Mouse (Mus musculus) embryonic fibroblast, embryonic 13.5 days (primary cell): ENCODE data around the gene Trpc7. TPM values are rescaled to one million over a fixed set of nuclear protein-coding genes. Genes with fewer than 3 reads are reported as not detected.

Experiments
- H3K27ac ChIP-seq: 2 replicates; pipeline ENCODE4 v1.5.1; 2012; ENCODE audit warnings: low read length, control low read depth, inconsistent platforms; ENCODE audit not compliant: insufficient read depth
- H3K4me1 ChIP-seq: 2 replicates; pipeline ENCODE4 v1.6.1; 2011; ENCODE audit warnings: low read length; ENCODE audit not compliant: control insufficient read depth, insufficient read depth
- H3K4me3 ChIP-seq: 2 replicates; pipeline ENCODE4 v1.5.1; 2011; ENCODE audit warnings: mild to moderate bottlenecking, control low read depth, low read length; ENCODE audit not compliant: insufficient read depth
- CTCF ChIP-seq: IDR thresholded peaks from 2 replicates; pipeline ENCODE4 v1.5.1; 2011; ENCODE audit warnings: mild to moderate bottlenecking, control low read depth, low read length, moderate library complexity, borderline replicate concordance; ENCODE audit not compliant: insufficient read depth
- POLR2A ChIP-seq: IDR thresholded peaks from 2 replicates; pipeline ENCODE4 v1.6.1; 2011; ENCODE audit warnings: low read depth, mild to moderate bottlenecking, control low read depth, low read length, moderate library complexity
- polyA plus RNA-seq: library from polyadenylated mRNA; stranded (reverse); fragments of >200 nt; gene quantifications from 2 replicates; pipeline ENCODE4 v1.2.4, GENCODE M21; 2011; ENCODE audit warnings: low read depth; ENCODE audit not compliant: missing spikeins, insufficient read length

Trpc7 gene
- polyA plus RNA-seq, 1 experiment = not detected

DNA sequence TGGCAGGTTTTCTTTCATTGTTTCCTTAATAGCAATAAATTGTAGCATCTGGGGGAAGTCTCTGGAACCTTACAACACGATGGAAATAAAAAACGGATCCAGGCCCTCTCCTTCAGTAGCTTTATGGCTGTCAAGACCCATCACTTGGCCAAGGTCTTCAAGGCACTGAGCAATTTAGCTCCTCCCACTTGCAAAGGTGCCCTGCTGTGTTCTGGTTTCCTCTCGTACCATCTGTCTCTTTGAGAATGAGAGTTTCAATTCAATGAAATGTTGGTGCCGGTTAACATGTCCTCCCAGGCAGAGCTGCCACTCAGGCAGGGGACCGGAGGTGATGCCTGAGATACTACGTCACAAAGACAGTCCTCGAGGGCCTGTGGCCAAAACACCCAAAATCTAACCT is 100.3 kb downstream of the Trpc7 start:
- Histone ChIP-seq H3K27ac (no peak overlapping the region), H3K4me1 (no peaks in the 10 kb centered on the region), H3K4me3 (no peak overlapping the region)
- no peak for TF ChIP-seq CTCF
- no peak for TF ChIP-seq POLR2A

DNA sequence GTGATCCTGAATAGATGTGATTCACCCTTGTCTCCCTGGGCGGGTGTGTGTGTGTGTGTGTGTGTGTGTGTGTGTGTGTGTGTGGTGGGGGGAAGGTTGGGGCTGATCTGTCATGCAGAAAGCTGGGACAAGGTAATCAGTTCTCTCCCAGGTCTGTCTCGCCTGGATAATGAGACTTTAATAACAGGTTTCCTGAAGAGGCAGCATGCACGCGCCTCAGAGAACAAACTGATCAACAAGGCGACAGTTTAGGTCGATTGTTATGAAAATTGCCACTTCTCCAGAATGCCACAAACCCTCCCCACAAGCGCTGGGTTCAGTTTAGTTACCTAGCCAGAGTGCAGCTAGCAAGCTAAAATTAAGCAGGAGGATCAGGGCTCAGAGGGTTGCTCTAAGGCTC is 101.4 kb downstream of the Trpc7 start:
- H3K4me3 ChIP-seq = no peak overlapping the region
- TF ChIP-seq POLR2A (no peak), CTCF (no peak)
- no peak overlapping the region for H3K27ac ChIP-seq
- no peaks in the 10 kb centered on the region for H3K4me1 ChIP-seq

DNA sequence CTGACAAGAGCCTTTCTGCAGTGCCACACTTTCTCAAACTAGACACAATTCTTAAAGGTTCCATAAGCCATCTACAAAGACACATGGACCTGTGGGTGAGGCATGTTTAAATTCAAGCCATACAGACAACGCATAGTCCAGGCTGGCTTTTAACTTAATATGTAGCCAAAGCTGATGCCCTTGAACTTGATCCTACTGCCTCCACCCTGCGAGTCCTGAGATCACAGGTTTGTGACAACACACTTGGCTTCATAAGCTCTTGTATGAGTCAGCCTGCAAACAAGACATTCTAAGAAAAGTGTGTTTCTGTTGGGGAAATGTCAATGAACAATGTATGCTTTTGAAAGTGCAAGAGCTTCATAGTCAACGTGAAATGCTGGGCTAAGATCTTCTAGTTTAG is 102.9 kb downstream of the Trpc7 start:
- Histone ChIP-seq H3K27ac (no peak overlapping the region), H3K4me3 (no peak overlapping the region), H3K4me1 (no peaks in the 10 kb centered on the region)
- TF ChIP-seq CTCF = no peak
- no peak for TF ChIP-seq POLR2A

DNA sequence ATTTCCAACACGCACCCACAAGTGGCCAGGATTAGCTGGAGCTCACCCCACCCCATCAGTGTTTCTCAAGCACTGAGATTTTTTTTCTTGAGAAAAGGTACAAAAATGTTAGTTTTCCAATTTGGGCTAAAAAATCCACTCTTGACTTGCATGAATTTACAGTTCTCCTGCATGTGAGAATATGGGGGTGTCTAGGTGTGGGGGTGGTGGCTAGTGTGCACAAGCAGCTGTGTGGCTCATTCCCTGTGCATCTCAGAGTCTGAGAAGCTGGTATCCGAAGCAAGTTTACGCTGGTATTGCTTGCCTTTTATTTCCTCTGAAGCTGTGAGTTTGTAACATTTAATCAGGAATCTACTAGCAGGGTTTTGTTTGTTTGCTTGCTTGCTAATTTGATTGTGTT is 105.1 kb downstream of the Trpc7 start:
- H3K27ac ChIP-seq = no peak overlapping the region
- H3K4me1 ChIP-seq = no peaks in the 10 kb centered on the region
- H3K4me3 ChIP-seq = no peak overlapping the region
- no peak for TF ChIP-seq POLR2A
- TF ChIP-seq CTCF = no peak

DNA sequence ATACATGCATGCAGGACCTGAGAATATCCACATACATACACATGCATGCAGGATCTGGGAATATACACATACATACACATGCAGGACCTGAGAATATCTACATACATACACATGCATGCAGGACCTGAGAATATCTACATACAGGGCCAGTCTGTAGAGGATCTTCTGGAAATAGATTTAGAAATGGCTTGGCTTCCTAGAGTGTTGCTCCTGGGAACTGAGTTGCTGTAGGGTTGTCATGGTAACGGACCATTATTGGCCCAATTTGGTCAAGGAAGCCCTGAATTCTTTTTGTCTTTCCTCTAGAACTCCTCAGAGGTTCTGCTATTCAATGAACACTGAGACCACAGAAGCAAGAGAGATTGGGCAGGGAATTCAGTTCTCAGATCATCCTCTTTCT is 113.2 kb downstream of the Trpc7 start:
- TF ChIP-seq CTCF = no peak
- H3K4me1 ChIP-seq = no peaks in the 10 kb centered on the region
- H3K4me3 ChIP-seq = no peak overlapping the region
- H3K27ac ChIP-seq = no peak overlapping the region

DNA sequence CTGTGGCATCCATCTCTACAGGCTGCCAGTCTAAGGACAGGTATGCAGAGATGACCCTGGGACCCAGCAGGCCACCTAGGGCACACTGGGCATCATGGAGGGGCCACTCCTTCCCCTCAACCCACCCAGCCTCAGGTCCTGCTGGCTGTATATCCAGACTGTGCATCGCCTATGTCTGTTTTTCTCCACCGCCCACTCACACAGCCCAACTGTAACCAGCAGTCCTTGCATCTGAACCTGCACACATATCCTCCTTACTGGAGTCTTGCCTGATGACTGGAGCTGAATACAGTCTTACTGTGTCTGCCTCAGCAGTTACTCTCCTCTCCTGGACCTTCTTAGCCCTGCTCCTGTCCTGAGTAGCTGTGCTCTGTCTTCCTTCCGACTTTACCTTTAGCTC is 114.1 kb downstream of the Trpc7 start:
- Histone ChIP-seq H3K4me1 (no peaks in the 10 kb centered on the region), H3K27ac (no peak overlapping the region)
- TF ChIP-seq CTCF (no peak), POLR2A (no peak)

DNA sequence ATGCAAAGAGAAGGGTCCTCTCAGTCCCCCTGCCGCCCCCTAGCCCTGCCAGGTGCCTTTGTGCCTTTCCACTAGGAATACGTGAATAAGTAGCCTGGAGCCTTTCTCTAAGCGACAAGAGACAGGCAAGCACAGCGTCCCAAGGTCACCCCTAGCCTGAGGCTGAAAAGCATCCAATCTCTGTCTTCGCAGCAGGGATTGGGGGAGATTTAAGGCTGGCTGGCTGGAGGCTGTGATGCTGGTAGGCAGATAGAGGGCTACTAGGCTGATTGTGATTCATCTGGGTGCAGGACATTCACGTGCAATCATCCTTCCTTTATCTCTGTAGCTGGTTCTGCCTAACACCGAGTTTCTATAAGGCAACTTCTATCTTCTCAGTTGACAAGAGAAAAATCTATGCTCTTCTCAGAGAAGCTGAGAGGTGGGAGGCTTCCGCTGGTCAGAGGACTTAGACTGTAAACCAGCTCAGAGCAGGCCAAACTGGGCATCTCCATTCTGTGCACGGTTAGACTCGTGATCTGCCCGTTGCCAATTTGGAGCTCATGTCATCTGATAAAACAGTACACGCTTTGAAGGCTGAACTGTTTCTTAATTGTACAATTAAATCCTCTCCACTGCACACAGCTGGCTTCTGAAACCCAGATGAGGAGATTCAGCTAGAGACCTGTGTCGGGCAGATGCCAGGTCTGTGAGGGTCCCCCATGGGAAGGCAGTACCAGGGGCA is 114.9 kb downstream of the Trpc7 start:
- Histone ChIP-seq H3K27ac (no peak overlapping the region), H3K4me3 (no peak overlapping the region), H3K4me1 (no peaks in the 10 kb centered on the region)
- TF ChIP-seq POLR2A (no peak), CTCF (no peak)

More for the DNA sequence above, 114.1 kb downstream of the Trpc7 start:
- no peak overlapping the region for H3K4me3 ChIP-seq

DNA sequence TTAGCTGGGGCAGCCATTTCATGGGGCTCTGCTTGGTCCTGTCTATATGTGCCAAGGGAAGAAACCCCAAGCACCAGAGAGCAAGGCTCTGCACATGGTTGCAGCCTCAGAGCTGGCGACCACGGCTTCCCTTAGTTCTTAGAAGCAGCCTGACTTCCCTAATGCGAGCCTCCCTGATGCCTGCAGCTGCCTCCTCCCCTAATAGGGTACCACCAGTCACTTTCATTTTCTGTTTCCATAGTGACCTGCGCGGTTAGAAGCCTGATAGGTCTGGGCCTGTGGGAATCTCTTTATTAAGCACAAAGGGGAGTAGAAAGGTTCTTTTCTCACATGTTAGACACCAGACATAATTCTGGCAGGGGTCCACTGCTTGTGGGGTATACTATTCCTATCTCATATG is 121.5 kb downstream of the Trpc7 start:
- TF ChIP-seq POLR2A (no peak), CTCF (no peak)
- Histone ChIP-seq H3K4me1 (no peaks in the 10 kb centered on the region), H3K4me3 (no peak overlapping the region), H3K27ac (no peak overlapping the region)

DNA sequence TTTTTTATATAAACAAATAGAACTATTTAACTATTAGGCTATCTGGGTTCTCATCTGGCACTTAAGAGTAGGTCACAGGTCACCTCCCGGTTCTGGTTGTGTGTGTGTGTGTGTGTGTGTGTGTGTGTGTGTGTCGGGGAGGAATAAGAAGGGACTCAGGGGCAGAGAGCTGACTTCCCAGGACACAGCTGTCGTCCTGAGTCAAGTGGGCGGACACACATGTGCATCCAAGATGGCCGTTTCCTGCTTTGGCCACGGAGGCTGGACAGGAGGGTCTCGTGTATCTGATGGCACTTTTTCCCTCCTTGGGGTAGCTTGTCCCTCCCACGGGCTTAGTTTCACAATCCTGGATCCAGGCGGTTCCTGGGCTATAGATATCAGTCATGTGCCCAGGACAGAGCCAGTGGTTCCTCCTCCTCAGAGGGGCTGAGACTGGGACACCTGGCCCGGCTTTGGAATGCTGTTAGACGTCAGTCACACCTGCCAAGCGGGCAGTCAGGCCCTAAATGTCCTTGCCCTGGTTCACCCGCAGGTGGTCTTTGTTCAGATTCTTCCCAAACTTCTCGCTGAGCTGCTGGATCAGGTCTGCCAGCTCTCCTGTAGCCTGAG is 122.4 kb downstream of the Trpc7 start:
- no peak overlapping the region for H3K4me3 ChIP-seq
- H3K27ac ChIP-seq = no peak overlapping the region
- no peaks in the 10 kb centered on the region for H3K4me1 ChIP-seq
- TF ChIP-seq POLR2A (no peak), CTCF (no peak)

DNA sequence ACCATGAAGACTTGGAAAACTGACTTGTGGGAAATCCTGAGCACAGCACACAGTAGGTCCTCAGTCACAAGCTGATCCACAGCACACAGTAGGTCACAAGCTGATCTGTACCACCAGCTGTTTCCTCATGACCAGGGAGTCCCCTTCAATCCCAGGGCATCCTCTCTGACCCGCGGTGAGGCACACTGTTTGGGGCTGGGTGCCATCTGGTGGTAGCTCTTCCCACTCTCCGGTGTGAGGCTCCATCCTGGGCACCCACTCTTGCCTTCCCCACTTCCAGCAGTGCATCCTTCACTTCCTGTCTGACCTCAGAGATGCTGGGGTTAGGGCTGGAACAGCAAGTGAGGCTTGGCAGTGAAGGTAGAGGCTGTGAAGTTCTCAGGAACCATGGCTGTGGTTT is 123.2 kb downstream of the Trpc7 start:
- no peak overlapping the region for H3K27ac ChIP-seq
- H3K4me1 ChIP-seq = no peaks in the 10 kb centered on the region
- no peak overlapping the region for H3K4me3 ChIP-seq
- peak; percentile 45; the same call in 1 of the 2 replicates for TF ChIP-seq CTCF
- TF ChIP-seq POLR2A = no peak
